Mouse (Mus musculus): ENCODE measurements around the gene Styx.
"Not testable (repeated sequence)": the region's sequence is repeated elsewhere in the genome, so short reads cannot be mapped to it uniquely, and the experiment has no call there.

The Styx gene

GRCm38 (mm10) chr14:45364211-45365195 is 13.6 kb downstream of the Styx start:
- DNase-seq, result peak; percentile 83

- no peak for DNase-seq
Measured at GRCm38 (mm10) chr14:45365196-45365587, 14.3 kb downstream of the Styx start.

- DNase-seq, result no peak
Measured at GRCm38 (mm10) chr14:45378771-45379170, 27.9 kb downstream of the Styx start.

GRCm38 (mm10) chr14:45380756-45381155 is 29.9 kb downstream of the Styx start:
- DNase-seq, result no peak

- DNase-seq, result no peak
Measured at GRCm38 (mm10) chr14:45382912-45383311, 32.0 kb downstream of the Styx start.

GRCm38 (mm10) chr14:45385596-45385995 is 34.7 kb downstream of the Styx start:
- DNase-seq, result no peak

- no peak for DNase-seq
Measured at GRCm38 (mm10) chr14:45387480-45387879, 36.6 kb downstream of the Styx start.

- DNase-seq, result peak; percentile 96
Measured at GRCm38 (mm10) chr14:45388345-45389181, 37.7 kb downstream of the Styx start.

- DNase-seq, result no peak
Measured at GRCm38 (mm10) chr14:45389194-45389593, 38.3 kb downstream of the Styx start.

GRCm38 (mm10) chr14:45399836-45400235 is 48.9 kb downstream of the Styx start:
- DNase-seq, result no peak

- no peak for DNase-seq
Measured at GRCm38 (mm10) chr14:45403651-45404050, 52.8 kb downstream of the Styx start.

GRCm38 (mm10) chr14:45404813-45405212 is 53.9 kb downstream of the Styx start, which contains the start of gene Gnpnat1:
Gene Gnpnat1, minus strand, starts transcription at chr14:45404913.
- DNase-seq, result not testable (repeated sequence)

- no peak for DNase-seq
Measured at GRCm38 (mm10) chr14:45416265-45416664, 65.4 kb downstream of the Styx start.

- DNase-seq, result no peak
Measured at GRCm38 (mm10) chr14:45418553-45418952, 67.7 kb downstream of the Styx start.

- DNase-seq, result no peak
Measured at GRCm38 (mm10) chr14:45419323-45419722, 68.4 kb downstream of the Styx start.

- DNase-seq, result peak; percentile 21
Measured at GRCm38 (mm10) chr14:45422371-45422770, 71.5 kb downstream of the Styx start.

- DNase-seq, result peak; percentile 25
Measured at GRCm38 (mm10) chr14:45423220-45423619, 72.3 kb downstream of the Styx start.

- DNase-seq, result no peak
Measured at GRCm38 (mm10) chr14:45430066-45430842, 79.4 kb downstream of the Styx start.

- no peak for DNase-seq
Measured at GRCm38 (mm10) chr14:45432003-45432402, 81.1 kb downstream of the Styx start.

GRCm38 (mm10) chr14:45434220-45434619 is 83.3 kb downstream of the Styx start:
- no peak for DNase-seq

GRCm38 (mm10) chr14:45438250-45438930 is 87.5 kb downstream of the Styx start:
- DNase-seq, result no peak

GRCm38 (mm10) chr14:45438931-45439275 is 88.0 kb downstream of the Styx start:
- no peak for DNase-seq
